Mouse (Mus musculus) intestine, embryonic 15.5 days (tissue): ENCODE data around the gene Ufm1. TPM values are rescaled to one million over a fixed set of nuclear protein-coding genes. Genes with fewer than 3 reads are reported as not detected.

Experiments used
- ATAC-seq: fragments of 200-750 bp; cut with Nextera tagmentation; 2 replicates; pipeline ENCODE4 v1.8.0; 2017; ENCODE audit warnings: moderate TSS enrichment, moderate library complexity
- H3K27ac ChIP-seq: fragments of 300-500 bp; sonication (generic); 2 replicates; pipeline ENCODE4 v1.5.1; 2015; ENCODE audit warnings: mild to moderate bottlenecking, inconsistent platforms
- H3K27me3 ChIP-seq: fragments of 300-500 bp; sonication (generic); replicated peaks from 2 replicates; pipeline ENCODE4 v1.6.1; 2015; ENCODE audit warnings: inconsistent platforms
- H3K36me3 ChIP-seq: fragments of 300-500 bp; sonication (generic); 2 replicates; pipeline ENCODE4 v1.6.1; 2015; ENCODE audit warnings: inconsistent platforms
- H3K4me1 ChIP-seq: fragments of 300-500 bp; sonication (generic); replicated peaks from 2 replicates; pipeline ENCODE4 v1.6.1; 2015; ENCODE audit warnings: inconsistent platforms
- H3K4me2 ChIP-seq: fragments of 300-500 bp; sonication (generic); replicated peaks from 2 replicates; pipeline ENCODE4 v1.6.1; 2015; ENCODE audit warnings: mild to moderate bottlenecking, inconsistent platforms
- H3K4me3 ChIP-seq: fragments of 300-500 bp; sonication (generic); replicated peaks from 2 replicates; pipeline ENCODE4 v1.5.1; 2015; ENCODE audit warnings: inconsistent platforms
- H3K9ac ChIP-seq: fragments of 300-500 bp; sonication (generic); 2 replicates; pipeline ENCODE4 v1.6.1; 2015; ENCODE audit warnings: inconsistent platforms
- H3K9me3 ChIP-seq: fragments of 300-500 bp; sonication (generic); 2 replicates; pipeline ENCODE4 v1.6.1; 2016; ENCODE audit warnings: inconsistent platforms
- WGBS: fragments of 180-500 bp; shearing (Covaris S2); methylation state at CpG from one replicate; pipeline ENCODE4 v1.1.7; 2015; 5-methylcytosine and 5-hydroxymethylcytosine counted together
- polyA plus RNA-seq: library from polyadenylated mRNA; unstranded; fragments of >200 nt; fragmentation: Nextera tagmentation; extraction: Ambion mirVana; gene quantifications from 2 replicates; pipeline ENCODE4 v1.2.1, GENCODE M21; 2015

Ufm1 gene
- 133 and 134 TPM in 2 replicates for polyA plus RNA-seq

DNA sequence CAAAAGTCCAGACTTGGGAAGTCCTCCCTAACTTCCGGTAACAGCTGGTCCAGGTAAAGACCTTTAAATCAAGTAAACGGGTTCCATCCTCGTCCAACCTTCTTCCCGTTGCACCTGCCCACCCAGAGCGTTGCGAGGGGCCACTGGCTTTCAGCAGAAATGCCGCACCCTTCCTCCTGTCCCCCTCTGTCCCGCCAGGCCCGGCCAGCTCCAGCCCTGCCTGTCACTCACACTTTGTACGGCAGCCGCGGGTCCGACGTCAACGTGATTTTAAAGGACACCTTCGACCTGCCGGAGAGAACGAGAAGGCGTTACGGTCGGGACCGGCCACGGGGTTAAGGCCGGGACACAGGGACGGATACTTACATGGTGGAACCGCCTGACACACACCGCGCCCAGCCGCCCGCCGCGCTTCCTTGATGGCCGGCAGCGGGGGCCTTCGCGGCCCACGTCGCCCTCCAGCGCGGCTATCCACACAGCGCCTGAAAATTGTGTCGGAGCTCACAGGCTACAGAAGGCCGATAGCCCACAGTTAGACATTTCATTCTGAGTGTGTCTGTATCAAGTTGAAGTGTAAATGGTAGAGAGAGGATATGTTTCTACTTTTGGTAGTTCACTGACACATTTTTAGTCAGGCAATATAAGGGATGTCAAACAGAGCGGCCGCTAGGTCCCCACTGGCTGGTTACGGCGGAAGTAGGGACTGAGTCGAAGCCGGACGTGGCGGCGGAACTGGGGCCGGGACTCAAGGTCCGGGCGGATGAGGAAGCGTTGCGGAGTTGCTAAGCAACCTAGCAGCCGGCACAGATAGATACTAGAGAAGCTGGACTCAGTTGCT, at the start of gene Ufm1:
TSS of gene Ufm1 (minus strand) at position 448 of the 838 bp plus-strand sequence.
- Histone ChIP-seq H3K4me1 (peaks cover 4% of the 10 kb centered on the region; the same call in 1 of the 2 replicates), H3K27me3 (no peaks in the 10 kb centered on the region), H3K4me3 (peak within 1 kb of the TSS; percentile 78), H3K4me2 (peak within 1 kb of the TSS; percentile 66), H3K9ac (peak within 1 kb of the TSS; percentile 69), H3K36me3 (peaks cover 6% of the 10 kb centered on the region; the same call in 1 of the 2 replicates), H3K27ac (no peak within 1 kb of the TSS), H3K9me3 (no peaks in the 10 kb centered on the region)
- peak; percentile 100 for ATAC-seq
- WGBS: under 1% methylated on average over 58 of the region's 58 CpGs

DNA sequence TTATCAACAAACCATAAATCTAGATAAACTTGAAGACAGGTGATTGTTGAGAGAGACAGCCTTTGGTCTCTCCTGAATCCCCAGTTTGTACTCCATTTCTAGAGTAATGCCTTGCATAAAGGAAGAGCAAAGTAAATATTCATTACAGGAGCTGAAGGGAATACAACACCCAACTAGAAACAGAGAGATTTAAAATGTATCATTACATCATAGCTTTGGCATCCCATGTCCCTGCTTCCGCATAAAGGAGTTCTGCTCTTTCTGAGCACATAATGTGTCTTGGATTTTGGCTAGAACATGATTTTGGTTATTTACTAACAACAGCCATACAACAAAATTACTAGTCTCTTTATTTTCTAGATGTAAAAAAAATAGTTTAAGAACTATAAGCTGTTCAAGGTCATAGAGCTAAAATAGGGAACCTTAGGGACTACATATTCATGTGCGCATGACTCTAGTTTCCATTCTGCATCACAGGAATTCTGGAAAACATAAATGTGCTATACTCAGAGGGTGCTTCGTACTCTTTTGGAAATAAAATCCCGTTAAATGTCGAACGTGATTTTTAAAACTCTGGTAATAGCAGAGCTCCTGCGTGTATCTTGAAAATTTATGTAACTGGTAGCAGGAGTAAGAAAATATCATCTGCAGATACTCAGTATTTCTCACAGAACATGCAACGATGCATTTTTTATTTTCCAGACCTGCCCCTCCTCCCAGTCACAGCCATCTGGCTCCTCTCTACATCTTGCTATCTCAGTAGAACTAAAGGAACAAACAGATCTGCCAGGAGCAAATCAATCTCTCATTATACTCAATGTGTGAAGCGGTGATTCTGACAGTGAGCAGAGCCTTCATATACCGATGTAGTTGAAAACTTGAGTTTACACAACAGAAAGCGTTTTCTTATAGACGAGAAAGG, 27.2 kb upstream of the Ufm1 start:
- Histone ChIP-seq H3K27me3 (no peaks in the 10 kb centered on the region), H3K9me3 (no peaks in the 10 kb centered on the region), H3K27ac (no peak overlapping the region), H3K9ac (no peak overlapping the region), H3K4me3 (no peak overlapping the region), H3K36me3 (no peaks in the 10 kb centered on the region), H3K4me1 (no peaks in the 10 kb centered on the region), H3K4me2 (no peak overlapping the region)
- no peak for ATAC-seq
- 63% methylated on average over 12 of the region's 12 CpGs for WGBS

DNA sequence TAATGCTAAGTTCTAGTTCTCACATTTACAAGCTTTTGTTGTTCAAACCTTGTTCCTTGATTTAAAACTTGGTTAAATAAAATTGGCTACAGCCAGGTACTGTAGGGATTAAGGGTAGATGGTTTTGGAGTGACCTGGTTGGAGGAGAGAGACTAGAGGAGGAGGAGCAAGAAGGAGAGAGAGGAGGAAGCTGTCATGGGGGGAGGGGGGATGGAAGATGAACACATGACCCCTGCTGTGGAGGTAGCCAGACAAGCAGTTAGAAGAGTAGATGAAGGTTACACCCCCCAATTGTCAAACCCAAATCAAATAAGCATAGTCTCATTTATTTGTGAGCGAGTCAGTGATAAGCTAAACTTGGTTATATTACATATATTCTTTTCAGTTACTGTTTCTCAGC, 8.0 kb upstream of the Ufm1 start:
- no peaks in the 10 kb centered on the region for H3K36me3 ChIP-seq
- WGBS: 81% methylated on average over 1 of the region's 1 CpGs
- no peaks in the 10 kb centered on the region for H3K4me1 ChIP-seq
- no peaks in the 10 kb centered on the region for H3K9me3 ChIP-seq
- H3K4me3 ChIP-seq: no peak overlapping the region
- ATAC-seq: no peak
- H3K27ac ChIP-seq: no peak overlapping the region
- H3K4me2 ChIP-seq: no peak overlapping the region
- H3K9ac ChIP-seq: no peak overlapping the region
- H3K27me3 ChIP-seq: no peaks in the 10 kb centered on the region

DNA sequence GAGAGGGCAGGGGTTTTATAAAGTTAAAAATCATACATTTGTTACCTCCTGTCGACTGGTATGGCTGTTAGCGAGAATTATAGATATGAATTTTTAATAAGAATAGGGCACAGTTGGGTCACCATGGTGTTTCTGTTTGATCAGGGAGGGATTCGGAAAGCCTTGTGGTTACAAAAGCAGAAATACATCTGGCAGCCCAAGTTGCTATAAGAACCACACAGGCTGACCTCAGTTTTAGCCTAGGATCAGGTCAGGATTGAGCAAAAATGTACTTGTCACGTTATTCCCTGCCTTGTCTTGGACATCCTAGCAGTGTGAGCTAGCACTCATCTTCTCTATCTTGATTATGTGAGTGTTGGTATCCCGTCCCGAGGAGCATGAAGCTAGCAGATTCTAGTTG, 6.9 kb upstream of the Ufm1 start:
- no peaks in the 10 kb centered on the region for H3K9me3 ChIP-seq
- H3K4me1 ChIP-seq: no peaks in the 10 kb centered on the region
- no peak overlapping the region for H3K9ac ChIP-seq
- 79% methylated on average over 6 of the region's 6 CpGs for WGBS
- no peaks in the 10 kb centered on the region for H3K27me3 ChIP-seq
- H3K27ac ChIP-seq: no peak overlapping the region
- H3K36me3 ChIP-seq: no peaks in the 10 kb centered on the region
- ATAC-seq: no peak
- no peak overlapping the region for H3K4me2 ChIP-seq
- H3K4me3 ChIP-seq: no peak overlapping the region

DNA sequence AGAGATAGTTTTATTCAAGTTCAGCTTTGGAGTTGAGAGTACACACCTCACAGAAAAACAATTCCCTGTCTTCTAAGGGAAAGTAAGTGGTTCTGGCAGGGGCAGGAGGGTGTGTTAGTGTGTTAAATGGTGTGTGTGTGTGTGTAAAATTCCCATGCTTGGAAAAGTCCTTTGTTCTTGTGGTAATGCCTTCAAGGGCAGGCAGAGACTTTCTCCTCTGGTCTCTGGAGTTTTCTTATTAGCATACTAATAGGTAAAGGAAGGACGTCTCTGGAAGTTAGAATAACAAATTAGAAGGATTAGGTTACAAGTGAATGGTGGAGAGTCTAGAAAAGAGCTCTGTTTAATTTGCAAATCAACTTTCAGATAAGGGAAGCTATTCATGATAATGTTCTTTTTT, 5.6 kb upstream of the Ufm1 start:
- Histone ChIP-seq H3K36me3 (no peaks in the 10 kb centered on the region), H3K27ac (no peak overlapping the region), H3K9me3 (no peaks in the 10 kb centered on the region), H3K4me1 (no peaks in the 10 kb centered on the region), H3K4me2 (no peak overlapping the region), H3K27me3 (no peaks in the 10 kb centered on the region), H3K9ac (no peak overlapping the region), H3K4me3 (no peak overlapping the region)
- 19% methylated on average over 1 of the region's 1 CpGs for WGBS
- ATAC-seq: no peak

DNA sequence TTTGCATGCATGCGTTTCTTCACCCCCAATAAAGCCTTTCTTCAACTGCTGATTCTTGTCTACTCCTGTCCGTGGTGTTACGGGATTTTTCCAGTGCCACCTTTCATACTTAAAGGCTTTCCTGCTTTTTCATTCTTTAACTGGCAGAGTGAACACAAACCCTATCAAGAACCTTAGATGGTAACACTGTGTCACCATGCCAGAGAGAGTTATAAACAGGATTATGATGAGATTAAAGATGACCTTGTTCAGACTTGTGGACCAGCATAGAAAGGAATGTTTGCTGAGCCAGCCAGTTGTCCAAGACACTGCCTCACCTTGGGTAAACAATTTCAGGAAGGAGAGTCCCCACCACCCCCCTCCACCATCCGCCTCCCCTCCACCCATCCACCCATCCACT, 4.6 kb upstream of the Ufm1 start:
- H3K4me2 ChIP-seq: no peak overlapping the region
- no peaks in the 10 kb centered on the region for H3K9me3 ChIP-seq
- H3K27ac ChIP-seq: no peak overlapping the region
- no peaks in the 10 kb centered on the region for H3K36me3 ChIP-seq
- H3K9ac ChIP-seq: no peak overlapping the region
- ATAC-seq: no peak
- H3K4me1 ChIP-seq: no peaks in the 10 kb centered on the region
- H3K27me3 ChIP-seq: no peaks in the 10 kb centered on the region
- 69% methylated on average over 4 of the region's 4 CpGs for WGBS
- H3K4me3 ChIP-seq: no peak overlapping the region

DNA sequence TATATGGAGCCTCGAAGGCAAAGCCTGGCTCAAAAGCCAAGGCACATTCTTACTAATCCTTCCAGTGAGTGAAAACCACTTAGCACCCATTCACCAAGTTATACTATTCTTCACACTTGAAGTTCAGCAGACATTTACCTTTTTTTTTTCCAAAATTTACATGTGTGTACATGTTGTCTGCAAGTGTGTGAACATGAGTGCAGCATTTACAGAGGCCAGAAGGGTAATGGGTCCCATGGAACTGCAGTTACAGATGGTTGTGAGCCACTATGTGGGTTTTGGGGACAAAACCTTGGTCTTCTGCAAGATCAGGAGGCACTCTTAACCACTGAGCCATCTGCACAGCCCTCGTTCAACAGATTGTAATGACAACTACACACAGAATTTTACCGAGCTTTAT, 8.8 kb downstream of the Ufm1 start:
- no peaks in the 10 kb centered on the region for H3K9me3 ChIP-seq
- H3K9ac ChIP-seq: no peak overlapping the region
- H3K4me1 ChIP-seq: no peaks in the 10 kb centered on the region
- H3K4me2 ChIP-seq: no peak overlapping the region
- WGBS: 88% methylated on average over 3 of the region's 3 CpGs
- H3K27ac ChIP-seq: no peak overlapping the region
- H3K36me3 ChIP-seq: peaks cover 4% of the 10 kb centered on the region; the same call in 1 of the 2 replicates
- H3K27me3 ChIP-seq: no peaks in the 10 kb centered on the region
- no peak overlapping the region for H3K4me3 ChIP-seq
- no peak for ATAC-seq

DNA sequence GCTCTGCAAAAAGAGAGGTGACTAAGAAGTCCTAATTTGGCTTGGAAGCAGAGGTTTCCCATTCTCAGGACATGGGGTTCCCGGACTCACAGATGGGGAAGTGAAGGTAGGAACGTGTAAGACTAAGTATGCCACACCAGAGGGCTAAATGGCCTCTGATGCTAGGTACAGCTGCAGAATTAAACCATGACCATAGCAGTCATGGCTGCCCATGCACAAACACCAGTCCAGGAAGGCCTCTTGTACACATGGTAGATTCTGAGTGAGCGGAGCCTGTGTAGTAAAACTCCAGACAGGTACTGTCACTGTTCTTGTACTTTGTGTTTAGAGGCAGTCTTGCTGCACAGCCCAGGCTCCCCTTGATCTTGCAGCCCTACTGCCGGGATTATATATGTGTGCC, 9.4 kb downstream of the Ufm1 start:
- Histone ChIP-seq H3K4me1 (no peaks in the 10 kb centered on the region), H3K27me3 (no peaks in the 10 kb centered on the region), H3K27ac (no peak overlapping the region), H3K9me3 (no peaks in the 10 kb centered on the region), H3K4me2 (no peak overlapping the region), H3K9ac (no peak overlapping the region), H3K4me3 (no peak overlapping the region), H3K36me3 (peaks cover 4% of the 10 kb centered on the region; the same call in 1 of the 2 replicates)
- 87% methylated on average over 4 of the region's 4 CpGs for WGBS
- ATAC-seq: no peak

DNA sequence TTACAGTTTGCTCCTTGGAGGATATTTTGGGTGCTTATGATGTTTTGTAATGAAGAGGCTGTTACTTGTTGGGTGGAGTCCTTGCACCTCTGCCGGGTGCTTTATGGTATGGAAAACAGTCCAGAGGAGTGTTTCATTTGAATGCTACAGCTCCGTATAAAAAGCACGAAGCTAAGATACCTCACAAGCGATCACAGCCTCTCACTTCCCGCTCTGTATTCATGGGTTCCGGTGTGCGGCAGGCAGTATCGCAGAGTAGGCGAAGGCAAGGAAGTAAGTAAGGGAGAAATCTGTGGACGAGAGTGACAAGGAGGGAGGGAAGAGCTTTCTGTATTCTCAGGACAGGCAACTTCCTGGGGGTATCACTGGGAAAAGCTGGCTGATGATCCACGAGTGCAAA, 15.4 kb downstream of the Ufm1 start:
- no peak for ATAC-seq
- Histone ChIP-seq H3K4me3 (no peak overlapping the region), H3K36me3 (no peaks in the 10 kb centered on the region), H3K9me3 (no peaks in the 10 kb centered on the region), H3K27ac (no peak overlapping the region), H3K9ac (no peak overlapping the region), H3K4me1 (no peaks in the 10 kb centered on the region), H3K27me3 (no peaks in the 10 kb centered on the region), H3K4me2 (no peak overlapping the region)
- 78% methylated on average over 11 of the region's 11 CpGs for WGBS

DNA sequence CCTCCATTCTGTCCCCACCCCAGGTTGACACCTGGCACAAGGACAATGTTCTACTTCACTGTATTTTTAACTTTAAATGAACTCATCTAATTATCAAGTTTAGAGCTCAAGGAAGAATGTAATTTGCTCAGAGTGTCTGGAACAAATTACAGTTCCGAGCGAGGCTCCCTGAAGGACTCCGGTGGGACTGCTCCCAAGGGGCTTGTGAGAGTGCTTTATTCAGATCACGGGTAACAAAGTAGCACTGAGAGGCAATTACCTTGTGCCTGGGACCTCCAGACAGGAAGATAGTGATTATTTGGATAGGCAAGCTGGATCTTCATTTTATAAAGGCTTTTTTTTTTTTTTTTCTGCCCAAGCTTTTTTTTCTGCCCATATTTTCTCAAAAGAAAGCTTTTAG, 15.9 kb downstream of the Ufm1 start:
- Histone ChIP-seq H3K4me3 (no peak overlapping the region), H3K27me3 (no peaks in the 10 kb centered on the region), H3K4me1 (no peaks in the 10 kb centered on the region), H3K4me2 (no peak overlapping the region), H3K36me3 (no peaks in the 10 kb centered on the region), H3K9ac (no peak overlapping the region), H3K27ac (no peak overlapping the region), H3K9me3 (no peaks in the 10 kb centered on the region)
- WGBS: 68% methylated on average over 4 of the region's 4 CpGs
- no peak for ATAC-seq

DNA sequence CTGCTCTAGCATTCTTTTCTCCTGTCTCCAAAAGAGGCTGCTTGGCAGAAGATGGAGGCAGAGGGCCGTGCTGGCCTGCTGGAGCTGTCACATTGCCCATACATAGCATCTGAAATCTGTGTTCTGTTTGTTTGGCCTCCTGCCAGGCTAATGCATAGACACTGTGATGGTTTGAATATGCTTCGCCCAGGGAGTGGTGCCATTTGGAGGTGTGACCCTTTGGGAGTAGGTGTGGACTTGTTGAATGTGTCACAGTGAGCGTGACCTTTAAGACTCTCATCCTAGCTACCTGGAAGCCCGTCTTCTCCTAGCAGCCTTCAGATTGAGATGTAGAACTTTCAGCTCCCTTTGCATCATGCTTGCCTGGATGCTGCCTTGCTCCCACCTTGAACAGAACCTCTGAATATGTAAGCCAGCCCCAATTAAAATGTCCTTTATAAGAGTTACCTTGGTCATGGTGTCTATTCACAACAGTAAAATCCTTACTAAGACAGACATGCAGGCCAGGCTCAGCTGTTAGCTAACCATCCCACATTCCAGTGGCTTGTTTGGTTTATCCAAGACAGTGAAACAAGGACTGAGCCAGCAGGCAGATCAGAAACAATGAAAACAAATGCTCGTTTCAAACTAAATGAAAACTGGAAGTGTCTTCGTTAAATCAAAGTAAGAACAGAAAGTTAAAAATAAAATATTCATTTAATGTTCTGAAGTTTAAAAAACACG, 17.3 kb downstream of the Ufm1 start:
- H3K9me3 ChIP-seq: no peaks in the 10 kb centered on the region
- H3K27ac ChIP-seq: no peak overlapping the region
- no peaks in the 10 kb centered on the region for H3K27me3 ChIP-seq
- 53% methylated on average over 7 of the region's 7 CpGs for WGBS
- H3K9ac ChIP-seq: no peak overlapping the region
- no peaks in the 10 kb centered on the region for H3K4me1 ChIP-seq
- no peak overlapping the region for H3K4me2 ChIP-seq
- ATAC-seq: no peak
- no peak overlapping the region for H3K4me3 ChIP-seq
- H3K36me3 ChIP-seq: no peaks in the 10 kb centered on the region

DNA sequence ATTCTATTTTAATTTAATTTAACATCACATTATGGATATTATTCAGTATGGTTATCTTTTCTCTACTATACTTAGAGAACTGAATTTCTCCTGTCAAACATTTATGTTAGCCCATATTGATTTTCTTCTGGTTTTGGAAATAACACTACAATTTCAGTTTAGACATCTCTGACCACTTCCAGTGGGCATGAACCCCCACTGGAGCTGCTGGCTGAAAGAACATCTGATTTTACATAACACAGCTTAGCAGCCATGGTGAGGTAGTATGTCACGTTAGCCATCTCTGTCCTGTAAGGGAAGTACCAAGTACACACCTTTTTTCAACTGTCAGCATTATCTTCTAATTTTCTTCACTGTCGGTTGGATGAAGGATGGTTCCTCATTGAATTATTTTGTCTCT, 18.8 kb downstream of the Ufm1 start, which contains the start of gene Gm10985:
TSS of gene Gm10985 (plus strand) at position 301 of the 400 bp plus-strand sequence.
- no peak within 1 kb of the TSS for H3K27ac ChIP-seq
- H3K36me3 ChIP-seq: no peaks in the 10 kb centered on the region
- H3K4me1 ChIP-seq: no peaks in the 10 kb centered on the region
- no peaks in the 10 kb centered on the region for H3K9me3 ChIP-seq
- H3K9ac ChIP-seq: no peak within 1 kb of the TSS
- WGBS: 85% methylated on average over 2 of the region's 2 CpGs
- no peak within 1 kb of the TSS for H3K4me3 ChIP-seq
- H3K27me3 ChIP-seq: no peaks in the 10 kb centered on the region
- no peak within 1 kb of the TSS for H3K4me2 ChIP-seq
- no peak for ATAC-seq
